Mouse (Mus musculus): ENCODE data around the gene Bhmt2. TPM values are rescaled to one million over a fixed set of nuclear protein-coding genes. Genes with fewer than 3 reads are reported as not detected.

Gene Bhmt2
- polyA plus RNA-seq, 1 experiment, result not detected

DNA sequence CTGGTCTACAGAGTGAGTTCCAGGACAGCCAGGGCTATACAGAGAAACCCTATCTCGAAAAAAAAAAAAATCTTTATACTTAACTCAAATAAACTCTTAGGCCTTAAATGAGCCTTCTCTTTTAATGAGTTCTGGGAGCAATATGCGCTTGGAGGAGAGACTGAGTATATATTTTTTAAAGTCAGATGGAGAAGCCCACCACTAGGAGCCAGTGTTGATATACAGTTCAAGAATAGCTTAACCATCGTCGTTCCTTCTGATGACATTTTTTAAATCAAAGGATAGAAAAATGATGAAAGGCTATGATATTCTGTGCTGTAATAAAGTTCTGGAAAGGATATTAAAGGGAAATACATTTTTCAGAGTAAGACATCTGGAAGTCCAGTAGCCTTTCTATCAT, 60.3 kb downstream of the Bhmt2 start:
- TF ChIP-seq CTCF (IDR thresholded peaks at IDR 0.05; ENCODE audit: low read depth, low read length) (no peak), POLR2A (IDR thresholded peaks at IDR 0.05; ENCODE audit: borderline replicate concordance, low read depth, low read length) (no peak)
- Histone ChIP-seq H3K4me3 (ENCODE audit: insufficient read depth, low read length) (no peak overlapping the region), H3K27ac (ENCODE audit: insufficient read depth, low read depth, low read length) (no peak overlapping the region), H3K4me1 (ENCODE audit: control insufficient read depth, insufficient read depth, low read length) (no peaks in the 10 kb centered on the region)

DNA sequence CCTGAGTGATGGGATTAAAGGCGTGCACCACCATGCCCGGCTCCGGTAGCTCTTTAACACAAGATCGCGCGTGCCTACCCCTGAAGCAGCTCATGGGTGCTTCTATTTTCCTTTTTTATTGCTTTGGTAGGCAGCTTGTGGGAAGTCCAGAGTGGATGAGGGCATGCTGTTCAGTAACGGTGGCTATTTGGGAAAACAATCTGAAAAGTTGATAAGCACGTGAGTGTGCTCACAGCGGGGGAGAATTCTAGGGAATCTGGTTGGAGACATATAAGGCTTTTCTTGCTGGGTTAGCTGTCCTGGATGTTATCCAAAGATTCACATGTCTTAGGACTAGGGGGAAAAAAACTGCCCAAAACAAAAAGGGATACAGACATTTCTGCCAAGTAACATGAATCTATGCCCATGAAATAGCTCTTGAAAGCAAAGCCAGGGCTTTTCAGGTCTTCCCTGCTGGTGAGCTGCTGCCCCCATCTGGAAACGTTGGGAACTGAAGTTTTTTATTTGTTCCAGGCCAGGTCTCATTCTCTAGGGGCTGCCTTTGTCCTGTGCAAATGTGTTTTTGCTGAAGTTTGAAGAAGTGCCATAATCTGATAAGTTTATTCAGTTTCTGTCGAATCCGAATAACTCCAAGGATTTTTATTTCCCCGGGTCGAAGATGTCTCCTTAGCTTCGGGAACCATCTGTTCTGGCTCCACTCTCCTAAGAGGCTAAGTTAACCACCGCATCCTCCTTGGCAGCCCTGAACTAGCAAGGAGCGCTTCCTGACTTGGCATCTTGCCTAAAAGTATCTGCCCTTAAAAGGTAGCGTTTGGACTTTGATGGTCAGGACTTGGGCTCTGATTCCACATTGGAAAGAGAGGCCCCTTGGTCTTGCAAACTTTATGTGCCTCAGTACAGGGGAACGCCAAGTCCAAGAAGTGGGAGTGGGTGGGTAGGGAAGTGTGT, 61.2 kb downstream of the Bhmt2 start:
- no peaks in the 10 kb centered on the region for H3K4me1 ChIP-seq (ENCODE audit: control insufficient read depth, insufficient read depth, low read length)
- H3K27ac ChIP-seq (ENCODE audit: insufficient read depth, low read depth, low read length), result no peak overlapping the region
- no peak overlapping the region for H3K4me3 ChIP-seq (ENCODE audit: insufficient read depth, low read length)
- TF ChIP-seq CTCF (IDR thresholded peaks at IDR 0.05; ENCODE audit: low read depth, low read length), result no peak; the same call in 1 of the 2 replicates
- TF ChIP-seq POLR2A (IDR thresholded peaks at IDR 0.05; ENCODE audit: borderline replicate concordance, low read depth, low read length), result no peak

DNA sequence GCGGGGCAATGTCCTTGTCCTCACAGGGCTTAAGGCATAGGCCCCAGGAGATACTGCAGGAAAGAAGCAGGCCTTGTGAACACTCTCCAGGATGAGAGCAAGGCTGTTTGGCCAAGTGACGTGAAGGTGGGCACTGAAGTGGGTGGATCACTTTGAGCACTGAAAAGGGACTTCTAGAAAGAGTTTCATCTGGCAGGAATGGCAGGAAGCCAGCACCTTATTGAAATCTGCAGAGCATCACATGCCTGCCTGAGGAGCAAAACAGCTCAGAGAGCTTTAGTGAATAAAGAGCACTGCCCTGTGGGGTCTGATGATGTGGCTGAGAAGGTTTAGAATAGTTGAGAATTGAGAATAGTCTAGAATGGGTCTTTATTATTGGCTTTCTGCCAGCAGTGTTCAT, 65.6 kb downstream of the Bhmt2 start:
- H3K4me3 ChIP-seq (ENCODE audit: insufficient read depth, low read length), result no peak overlapping the region
- H3K27ac ChIP-seq (ENCODE audit: insufficient read depth, low read depth, low read length), result no peak overlapping the region
- H3K4me1 ChIP-seq (ENCODE audit: control insufficient read depth, insufficient read depth, low read length), result no peaks in the 10 kb centered on the region
- TF ChIP-seq CTCF (IDR thresholded peaks at IDR 0.05; ENCODE audit: low read depth, low read length) (no peak), POLR2A (IDR thresholded peaks at IDR 0.05; ENCODE audit: borderline replicate concordance, low read depth, low read length) (no peak)

DNA sequence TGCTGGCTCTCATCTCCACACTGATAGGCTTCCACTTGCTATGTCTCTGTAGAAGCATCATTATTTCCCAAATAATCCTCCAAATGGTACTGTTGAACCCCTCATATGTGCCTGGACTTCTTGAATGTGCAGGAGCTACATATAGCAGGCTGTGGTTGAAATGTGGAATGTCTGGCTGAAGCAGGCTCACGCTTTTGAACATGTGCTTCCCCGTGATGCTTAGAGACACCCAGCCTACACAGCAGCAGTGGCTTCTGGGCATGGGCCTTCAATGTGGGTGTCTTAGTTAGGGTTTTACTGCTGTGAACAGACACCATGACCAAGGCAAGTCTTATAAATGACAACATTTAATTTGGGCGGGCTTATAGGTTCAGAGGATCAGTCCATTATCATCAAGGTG, 66.4 kb downstream of the Bhmt2 start:
- no peak overlapping the region for H3K4me3 ChIP-seq (ENCODE audit: insufficient read depth, low read length)
- no peak for TF ChIP-seq POLR2A (IDR thresholded peaks at IDR 0.05; ENCODE audit: borderline replicate concordance, low read depth, low read length)
- no peak for TF ChIP-seq CTCF (IDR thresholded peaks at IDR 0.05; ENCODE audit: low read depth, low read length)
- H3K4me1 ChIP-seq (ENCODE audit: control insufficient read depth, insufficient read depth, low read length), result no peaks in the 10 kb centered on the region
- H3K27ac ChIP-seq (ENCODE audit: insufficient read depth, low read depth, low read length), result no peak overlapping the region

DNA sequence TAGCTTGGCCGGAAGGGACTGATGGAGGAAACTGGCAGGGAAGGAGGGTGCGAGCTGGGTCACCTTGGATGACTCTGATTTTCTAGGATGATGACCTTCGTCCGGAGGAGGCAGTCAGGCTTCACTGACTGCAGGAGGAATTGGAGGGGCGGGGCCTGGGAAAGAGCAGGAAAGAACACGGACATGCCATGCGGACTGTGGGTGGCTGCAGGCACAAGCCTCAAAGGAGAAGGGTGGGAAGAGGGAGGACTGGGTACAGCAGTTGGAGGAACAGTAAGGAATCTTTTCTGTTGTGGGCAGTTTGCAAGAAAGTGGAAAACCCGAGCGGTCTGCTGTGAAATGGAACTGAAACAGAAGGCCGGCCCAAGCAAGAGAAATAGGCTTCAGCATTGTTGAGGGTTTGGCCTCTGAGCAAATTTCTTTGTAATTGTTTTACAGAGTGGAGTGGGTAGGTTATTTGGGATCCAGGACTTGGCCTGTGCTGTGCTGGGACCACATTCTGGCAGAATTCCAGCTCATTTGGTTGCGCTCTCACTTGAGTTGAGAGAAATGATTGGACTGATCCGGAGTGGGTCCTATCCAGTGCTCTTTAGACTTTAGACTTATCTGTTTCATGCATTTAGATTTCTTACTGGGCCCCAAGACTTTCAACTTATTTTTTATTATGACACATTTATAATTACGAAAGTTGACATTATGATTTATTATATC, 67.1 kb downstream of the Bhmt2 start:
- Histone ChIP-seq H3K27ac (ENCODE audit: insufficient read depth, low read depth, low read length) (no peak overlapping the region), H3K4me3 (ENCODE audit: insufficient read depth, low read length) (no peak overlapping the region), H3K4me1 (ENCODE audit: control insufficient read depth, insufficient read depth, low read length) (no peaks in the 10 kb centered on the region)
- TF ChIP-seq CTCF (IDR thresholded peaks at IDR 0.05; ENCODE audit: low read depth, low read length), result no peak
- TF ChIP-seq POLR2A (IDR thresholded peaks at IDR 0.05; ENCODE audit: borderline replicate concordance, low read depth, low read length), result no peak

Other genes with a start within 250 kb of the Bhmt2 start
- gene Jmy, start 174.5 kb downstream of the Bhmt2 start, polyA plus RNA-seq (2012; ENCODE audit: insufficient read depth, insufficient read length, missing spikeins), result 8.4 and 10.6 TPM in 2 replicates
- gene Bhmt, start 36.3 kb downstream of the Bhmt2 start, polyA plus RNA-seq (2012; ENCODE audit: insufficient read depth, insufficient read length, missing spikeins), result not detected in 2 replicates
- not detected in 2 replicates for gene Dmgdh, start 131 bp upstream of the Bhmt2 start, polyA plus RNA-seq (2012; ENCODE audit: insufficient read depth, insufficient read length, missing spikeins)
- 18.5 and 21.8 TPM in 2 replicates for gene Arsb, start 97.3 kb upstream of the Bhmt2 start, polyA plus RNA-seq (2012; ENCODE audit: insufficient read depth, insufficient read length, missing spikeins)